Mouse (Mus musculus): ENCODE measurements at regions not wholly inside any gene's neighbourhood (a gene's known extent, or its start where the extent isn't known, plus 50 kb on each side); places are given as distances from the start of the nearest gene placed in this dataset.

GRCm38 (mm10) chr15:10901075-10901474, 51.1 kb upstream of the C1qtnf3 start:
- no peaks in the 10 kb centered on the region for H3K27me3 ChIP-seq (ENCODE audit: control insufficient read depth, insufficient read depth, insufficient read length)
- H3K79me2 ChIP-seq (ENCODE audit: control insufficient read depth, insufficient read depth), result no peaks in the 10 kb centered on the region
- no peak overlapping the region for H3ac ChIP-seq (ENCODE audit: control insufficient read depth, insufficient read length, low read depth)
- TF ChIP-seq USF1 (IDR thresholded peaks at IDR 0.05; ENCODE audit: low read depth) (no peak), CTCF (IDR thresholded peaks at IDR 0.05; ENCODE audit: control insufficient read depth, insufficient read depth, insufficient read length) (peak; percentile 19)
- H3K4me3 ChIP-seq (ENCODE audit: insufficient read depth, poor library complexity, severe bottlenecking), result no peak overlapping the region
- no peaks in the 10 kb centered on the region for H3K36me3 ChIP-seq (ENCODE audit: control insufficient read depth, insufficient read depth)
- H3K79me3 ChIP-seq (ENCODE audit: low read depth), result no peaks in the 10 kb centered on the region

DNA sequence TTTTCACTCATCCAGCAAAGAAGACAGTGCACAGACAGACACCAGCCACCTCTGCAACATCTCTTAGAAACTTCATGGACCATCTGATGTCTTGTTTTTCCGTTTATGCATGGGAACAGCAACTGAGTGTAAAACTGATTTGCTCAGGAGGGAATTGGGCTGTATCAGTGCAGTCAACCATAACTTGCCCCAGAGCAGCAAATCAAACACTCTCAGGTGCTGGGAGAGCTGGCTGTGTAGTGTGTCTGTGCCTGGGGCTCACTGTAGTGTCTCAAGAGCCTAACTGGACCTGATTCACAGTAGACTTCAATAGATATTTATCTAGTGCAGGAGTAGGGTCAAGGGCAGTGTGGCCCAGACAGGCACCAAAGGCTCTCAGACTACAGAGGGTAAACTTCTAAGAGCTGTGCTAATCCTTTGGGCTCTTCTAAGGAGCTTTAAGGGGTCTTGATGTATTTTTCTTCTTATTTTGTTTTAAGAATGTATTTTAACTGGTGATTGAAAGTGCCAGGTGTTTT, 50.3 kb upstream of the C1qtnf3 start:
- Histone ChIP-seq H3K79me2 (ENCODE audit: control insufficient read depth, insufficient read depth) (no peaks in the 10 kb centered on the region), H3K79me3 (ENCODE audit: low read depth) (no peaks in the 10 kb centered on the region), H3K4me3 (ENCODE audit: insufficient read depth, poor library complexity, severe bottlenecking) (no peak overlapping the region), H3K36me3 (ENCODE audit: control insufficient read depth, insufficient read depth) (no peaks in the 10 kb centered on the region), H3K27me3 (ENCODE audit: control insufficient read depth, insufficient read depth, insufficient read length) (no peaks in the 10 kb centered on the region), H3ac (ENCODE audit: control insufficient read depth, insufficient read length, low read depth) (no peak overlapping the region)
- no peak for TF ChIP-seq USF1 (IDR thresholded peaks at IDR 0.05; ENCODE audit: low read depth)
- no peak for TF ChIP-seq MAX (IDR thresholded peaks at IDR 0.05)

Data from C2C12 (cell line).